Mouse (Mus musculus) A20 (cell line): Measurements from ENCODE around the gene Irf2bpl.

Experiments used
- DNase-seq: peaks from one replicate; pipeline ENCODE4 v3.0.0-alpha.2; 2011; ENCODE audit warnings: low read depth, low spot score

Irf2bpl gene

DNA sequence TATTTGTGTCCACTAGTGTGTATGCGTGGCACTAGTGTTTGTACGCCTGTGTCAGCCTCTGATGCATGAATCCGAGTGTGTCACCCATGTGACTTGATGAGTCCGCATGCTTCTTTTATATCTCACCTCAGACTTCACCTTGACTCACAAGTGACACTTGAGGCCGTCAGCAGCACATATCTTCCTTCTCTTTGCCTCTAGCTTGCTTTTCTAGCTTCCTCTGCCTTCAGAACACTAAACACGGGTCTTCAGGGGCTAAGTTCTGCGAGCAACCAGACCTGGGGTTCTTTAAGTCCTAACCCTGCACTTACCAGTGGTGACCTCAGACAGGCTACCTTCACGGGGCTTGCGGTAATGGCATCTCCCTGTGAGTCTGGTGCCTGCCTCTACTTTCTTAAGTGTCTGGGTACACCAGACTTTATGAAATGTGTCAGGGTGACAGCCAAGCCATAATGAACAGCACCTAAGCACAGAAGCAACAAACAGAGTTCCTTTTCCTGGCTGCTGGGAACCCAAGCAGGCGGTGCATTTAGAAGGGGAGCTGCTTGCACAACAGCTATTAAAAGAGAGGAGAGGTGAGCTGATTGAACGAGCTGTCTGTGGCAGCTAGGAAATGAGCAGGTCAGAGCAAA, 51.9 kb downstream of the Irf2bpl start:
- no peak for DNase-seq

GRCm38 (mm10) chr12:86831591-86832550, 52.7 kb downstream of the Irf2bpl start:
- DNase-seq = no peak
